Mouse (Mus musculus): ENCODE measurements at regions not wholly inside any gene's neighbourhood (a gene's known extent, or its start where the extent isn't known, plus 50 kb on each side); places are given as distances from the start of the nearest gene placed in this dataset.
A peak's percentile ranks its signal among the peaks of the same experiment; 100 is the strongest.
"Not testable (repeated sequence)": the region's sequence is repeated elsewhere in the genome, so short reads cannot be mapped to it uniquely, and the experiment has no call there.

- DNase-seq (ENCODE audit: low spot score): peak; percentile 22
Observed at GRCm38 (mm10) chrX:50675356-50675755, 165.5 kb upstream of the Stk26 start.

DNA sequence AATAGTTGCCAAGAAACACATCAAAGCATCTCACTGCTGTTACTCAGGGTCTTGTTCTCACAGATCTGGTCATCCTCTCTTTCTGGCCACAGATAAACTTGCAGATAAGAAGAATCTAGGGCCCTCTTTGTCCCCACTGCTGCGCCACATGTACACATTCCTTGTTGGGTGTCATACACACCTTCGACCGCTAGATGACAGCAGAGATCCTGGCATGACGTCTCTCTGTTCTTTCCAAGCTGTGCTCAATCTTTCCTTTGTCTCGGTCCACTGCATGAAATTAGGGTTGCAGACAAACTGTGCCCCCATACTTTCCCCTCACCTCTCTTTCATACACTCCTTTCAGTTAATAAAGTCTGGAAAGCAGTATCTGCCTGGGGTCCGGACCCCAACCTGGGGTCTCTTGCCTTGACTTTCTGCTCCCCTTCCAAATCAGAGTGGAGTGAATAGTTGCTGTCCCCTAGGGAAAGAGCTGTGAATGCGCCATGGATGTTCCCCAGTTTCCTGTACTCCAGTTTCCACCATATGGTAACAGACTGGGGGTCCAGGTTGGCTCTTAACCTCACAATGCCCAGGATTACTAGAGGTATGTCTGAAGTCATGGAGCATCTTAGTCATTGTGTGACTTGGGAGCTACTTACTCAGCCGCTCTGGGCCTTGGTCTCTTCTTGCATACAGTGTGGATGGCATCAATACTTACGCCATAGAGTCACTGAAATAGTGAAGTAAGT lies 182.8 kb upstream of the Stk26 start:
- DNase-seq (ENCODE audit: low spot score): no peak

GRCm38 (mm10) chrX:50657180-50657834 lies 183.5 kb upstream of the Stk26 start:
- no peak for DNase-seq (ENCODE audit: low spot score)

GRCm38 (mm10) chrX:50655380-50655779 lies 185.5 kb upstream of the Stk26 start:
- DNase-seq (ENCODE audit: low spot score): not testable (repeated sequence)

- no peak for DNase-seq (ENCODE audit: low spot score)
Observed at GRCm38 (mm10) chrX:50641347-50641746, 199.5 kb upstream of the Stk26 start.

- DNase-seq (ENCODE audit: low spot score): no peak
Observed at GRCm38 (mm10) chrX:50635634-50636033, 205.2 kb upstream of the Stk26 start.

GRCm38 (mm10) chrX:50634842-50635615 lies 205.8 kb upstream of the Stk26 start:
- peak; percentile 60 for DNase-seq (ENCODE audit: low spot score)

DNA sequence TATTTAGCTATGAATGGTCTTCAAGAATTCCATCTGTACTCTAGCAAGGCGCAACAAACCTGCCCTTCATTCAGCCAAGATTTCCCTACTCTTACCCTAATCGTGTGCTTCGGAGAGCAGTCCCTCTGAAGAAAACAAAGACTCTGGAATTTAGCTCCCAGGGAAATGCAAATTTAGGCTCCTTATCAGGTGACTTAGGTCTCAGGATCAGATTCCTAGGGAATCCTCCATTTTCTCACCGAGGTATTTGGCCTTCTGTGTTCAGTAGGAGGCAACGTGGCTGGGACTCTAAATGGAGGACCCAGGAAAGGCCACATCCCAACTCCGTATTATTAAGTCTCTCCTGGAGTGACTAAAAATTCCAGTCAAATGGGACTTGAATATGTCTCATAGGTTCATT lies 204.2 kb upstream of the Olfr1324 start:
- no peak for DNase-seq (ENCODE audit: low spot score)

GRCm38 (mm10) chrX:50625336-50625735 lies 197.0 kb upstream of the Olfr1324 start:
- DNase-seq (ENCODE audit: low spot score): no peak

- no peak for DNase-seq (ENCODE audit: low spot score)
Observed at GRCm38 (mm10) chrX:50622984-50623455, 194.7 kb upstream of the Olfr1324 start.

DNA sequence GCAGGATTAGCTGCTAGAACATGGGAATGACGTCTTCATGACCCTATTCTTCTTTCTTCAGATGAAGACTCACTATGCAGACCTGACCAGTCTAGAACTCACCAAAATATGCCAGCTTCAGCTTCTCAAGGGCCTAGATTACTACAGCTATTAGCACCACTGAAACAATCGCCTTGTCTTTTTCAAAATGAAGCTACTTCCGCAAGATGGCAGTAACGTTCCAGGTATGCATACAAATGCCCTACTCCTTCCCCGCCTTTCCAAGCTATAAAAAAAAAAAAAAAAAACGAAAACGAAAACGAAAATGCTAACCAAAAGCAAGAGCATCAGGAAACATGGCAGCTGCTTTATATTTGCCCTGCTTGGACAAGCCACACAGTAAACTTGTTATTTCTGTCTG lies 192.6 kb upstream of the Olfr1324 start:
- DNase-seq (ENCODE audit: low spot score): no peak

DNA sequence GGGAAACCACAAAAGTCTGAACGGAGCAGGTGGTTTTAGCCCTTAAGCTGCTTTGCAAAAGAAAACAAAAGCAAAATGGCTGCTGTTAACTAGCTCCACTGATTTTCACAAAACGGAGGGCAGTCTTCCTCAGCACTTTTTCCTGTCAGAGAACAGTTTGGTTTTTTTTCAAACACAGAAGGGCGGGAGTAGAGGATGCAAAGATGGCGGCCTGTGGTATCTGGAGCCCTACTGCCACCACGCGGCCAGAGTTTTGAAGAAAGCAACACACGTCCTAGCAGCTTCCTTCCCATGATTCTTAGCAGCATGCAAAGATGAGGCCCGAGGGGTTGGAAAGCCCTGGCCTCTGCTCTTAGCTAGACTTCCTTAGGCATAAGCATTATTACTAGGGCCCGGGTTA lies 191.6 kb upstream of the Olfr1324 start:
- peak; percentile 70 for DNase-seq (ENCODE audit: low spot score)

DNA sequence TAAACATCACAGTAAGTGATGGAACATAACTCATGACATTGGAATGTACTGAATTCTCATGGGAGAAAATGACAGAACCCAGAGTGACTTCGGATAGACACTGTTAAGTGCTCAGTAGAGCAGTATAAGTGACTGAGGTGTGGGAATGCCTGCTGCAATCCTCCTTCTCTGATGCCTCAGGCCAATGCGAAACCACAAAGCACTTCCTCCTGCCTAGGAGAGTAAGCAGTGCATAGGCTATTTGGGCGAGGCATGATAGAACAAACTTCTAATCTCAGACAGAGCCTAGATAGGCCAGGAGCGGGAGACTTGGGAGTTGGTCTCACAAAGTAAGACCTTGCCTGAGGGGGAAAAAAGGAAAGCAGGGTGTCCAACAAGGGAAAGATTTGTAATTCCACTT lies 190.6 kb upstream of the Olfr1324 start:
- no peak for DNase-seq (ENCODE audit: low spot score)

DNA sequence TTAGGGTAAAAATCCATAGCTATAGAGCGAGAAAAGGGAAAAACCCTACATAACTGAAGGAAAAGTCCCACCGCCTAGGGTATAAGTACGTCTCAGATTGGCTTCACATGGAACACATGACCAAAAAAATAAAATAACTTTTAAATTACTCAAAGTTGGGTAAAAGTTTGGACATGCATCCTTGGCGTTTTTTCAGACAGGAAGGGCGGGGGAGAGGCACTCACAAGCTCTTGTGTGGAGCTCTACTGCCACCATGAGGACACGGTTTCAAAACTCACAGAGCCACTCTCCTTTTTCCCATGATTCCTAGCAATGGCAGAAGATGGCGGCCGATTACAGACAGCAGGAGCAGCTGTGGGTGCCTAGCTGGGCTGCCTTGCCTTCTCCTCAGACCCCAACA lies 188.6 kb upstream of the Olfr1324 start:
- DNase-seq (ENCODE audit: low spot score): not testable (repeated sequence)

GRCm38 (mm10) chrX:50614874-50615273 lies 186.6 kb upstream of the Olfr1324 start:
- DNase-seq (ENCODE audit: low spot score): not testable (repeated sequence)

GRCm38 (mm10) chrX:50614367-50614766 lies 186.1 kb upstream of the Olfr1324 start:
- peak; percentile 60 for DNase-seq (ENCODE audit: low spot score)

DNA sequence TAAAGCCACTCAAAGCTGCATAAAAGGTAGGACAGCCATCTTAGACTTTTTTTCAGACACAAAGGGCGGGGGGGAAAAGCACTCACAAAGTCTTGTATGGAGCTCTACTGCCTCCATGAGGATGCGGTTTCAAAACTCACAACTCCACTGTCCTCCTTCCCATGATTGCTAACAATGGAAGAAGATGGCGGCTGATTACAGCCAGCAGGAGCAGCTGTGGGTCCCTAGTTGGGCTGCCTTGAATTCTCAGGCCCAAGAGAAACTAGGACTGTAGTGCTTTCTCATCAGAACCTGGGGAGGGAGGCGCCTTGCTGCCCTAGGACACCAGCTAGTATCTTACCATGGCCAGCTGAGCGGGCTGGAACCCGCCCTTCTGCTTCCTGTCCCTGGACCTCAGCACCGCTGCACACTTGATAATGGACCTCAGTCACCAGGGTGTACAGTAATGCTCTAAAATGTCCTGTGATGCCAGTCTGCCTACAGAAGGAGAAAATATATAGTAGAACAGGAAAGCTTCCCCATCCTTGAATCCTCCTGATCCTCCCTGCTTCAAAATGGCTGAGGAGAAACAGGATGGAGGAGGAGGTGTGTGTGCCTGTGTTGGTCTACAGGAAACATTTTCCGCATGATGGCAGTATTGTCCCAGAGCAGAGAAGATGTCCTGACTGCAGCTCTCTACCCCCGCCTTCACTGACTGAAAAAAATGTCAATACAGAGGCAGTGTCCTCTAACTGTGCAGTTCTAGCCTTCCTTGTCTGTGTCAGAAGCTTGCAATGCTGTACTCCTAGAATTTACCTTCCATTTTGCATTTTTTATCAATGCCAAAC lies 183.7 kb upstream of the Olfr1324 start:
- DNase-seq (ENCODE audit: low spot score): peak; percentile 68

- DNase-seq (ENCODE audit: low spot score): not testable (repeated sequence)
Observed at GRCm38 (mm10) chrX:50608141-50608540, 179.8 kb upstream of the Olfr1324 start.

- no peak for DNase-seq (ENCODE audit: low spot score)
Observed at GRCm38 (mm10) chrX:50607636-50608035, 179.3 kb upstream of the Olfr1324 start.

- not testable (repeated sequence) for DNase-seq (ENCODE audit: low spot score)
Observed at GRCm38 (mm10) chrX:50605517-50605916, 177.2 kb upstream of the Olfr1324 start.

DNA sequence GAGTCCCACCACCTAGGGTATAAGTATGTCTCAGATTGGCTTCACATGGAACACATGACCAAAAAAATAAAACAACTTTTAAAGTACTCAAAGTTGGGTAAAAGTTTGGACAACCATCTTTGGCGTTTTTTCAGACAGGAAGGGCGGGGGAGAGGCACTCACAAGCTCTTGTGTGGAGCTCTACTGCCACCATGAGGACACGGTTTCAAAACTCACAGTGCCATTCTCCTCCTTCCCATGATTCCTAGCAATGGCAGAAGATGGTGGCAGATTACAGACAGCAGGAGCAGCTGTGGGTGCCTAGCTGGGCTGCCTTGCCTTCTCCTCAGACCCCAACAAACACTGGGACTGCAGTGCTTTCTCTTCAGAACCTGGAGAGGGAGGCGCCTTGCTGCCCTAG lies 176.7 kb upstream of the Olfr1324 start:
- not testable (repeated sequence) for DNase-seq (ENCODE audit: low spot score)

DNA sequence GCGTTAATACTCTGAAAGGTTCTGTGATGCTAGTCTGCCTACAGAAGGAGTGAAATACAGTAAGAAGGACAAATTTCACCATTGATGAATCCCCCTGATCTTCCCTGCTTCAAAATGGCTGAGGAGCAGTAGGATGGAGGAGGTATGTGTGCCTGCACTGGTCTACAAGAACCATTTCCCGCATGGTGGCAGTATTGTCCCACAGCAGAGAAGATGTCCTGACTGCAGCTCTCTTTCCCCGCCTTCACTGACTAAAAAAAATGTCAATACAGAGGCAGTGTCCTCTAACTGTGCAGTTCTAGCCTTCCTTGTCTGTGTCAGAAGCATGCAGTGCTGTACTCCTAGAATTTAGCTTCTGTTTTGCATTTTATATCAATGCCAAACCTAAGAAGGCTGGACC lies 174.6 kb upstream of the Olfr1324 start:
- DNase-seq (ENCODE audit: low spot score): not testable (repeated sequence)
